Mouse (Mus musculus) cerebellum, adult 2 months (tissue): ENCODE measurements around the gene Galnt7. TPM values are rescaled to one million over a fixed set of nuclear protein-coding genes. Genes with fewer than 3 reads are reported as not detected.

Experiments
- DNase-seq, 2 experiments: peaks; one replicate each; pipeline ENCODE4 v3.0.0; 2021
- H3K27ac ChIP-seq: fragments of 200-500 bp; 2 replicates; pipeline ENCODE4 v1.5.1; 2012; ENCODE audit warnings: low read length, control low read depth, inconsistent platforms; ENCODE audit not compliant: insufficient read depth
- H3K27me3 ChIP-seq: fragments of 200-500 bp; 2 replicates; pipeline ENCODE4 v1.6.1; 2012; ENCODE audit warnings: inconsistent platforms, mild to moderate bottlenecking, low read length, moderate library complexity; ENCODE audit not compliant: control insufficient read depth, insufficient read depth
- H3K4me1 ChIP-seq: fragments of 200-500 bp; 2 replicates; pipeline ENCODE4 v1.6.1; 2011; ENCODE audit warnings: low read length; ENCODE audit not compliant: control insufficient read depth, insufficient read depth
- H3K4me3 ChIP-seq: fragments of 200-500 bp; replicated peaks from 2 replicates; pipeline ENCODE3; 2011; ENCODE audit warnings: mild to moderate bottlenecking, low read depth, low read length, control low read depth; ENCODE audit not compliant: insufficient read depth
- CTCF ChIP-seq: fragments of 200-500 bp; IDR thresholded peaks from 2 replicates; pipeline ENCODE4 v1.5.1; 2011; ENCODE audit warnings: low read depth, mild to moderate bottlenecking, control low read depth, low read length, moderate library complexity, borderline replicate concordance; ENCODE audit not compliant: insufficient read depth
- POLR2A ChIP-seq: fragments of 200-500 bp; IDR thresholded peaks from 2 replicates; pipeline ENCODE4 v1.6.1; 2011; ENCODE audit warnings: low read length, control low read depth, borderline replicate concordance; ENCODE audit not compliant: insufficient read depth
- WGBS: fragments of 180-500 bp; shearing (Covaris S2); methylation state at CpG from one replicate; pipeline ENCODE4 v1.1.7; 2018; 5-methylcytosine and 5-hydroxymethylcytosine counted together
- polyA plus RNA-seq: library from polyadenylated mRNA; depleted of rRNA; stranded (reverse); fragments of >200 nt; gene quantifications from 2 replicates; pipeline ENCODE4 v1.2.3, GENCODE M21; 2012

Gene Galnt7
- polyA plus RNA-seq, 1 experiment: 20.9 TPM

DNA sequence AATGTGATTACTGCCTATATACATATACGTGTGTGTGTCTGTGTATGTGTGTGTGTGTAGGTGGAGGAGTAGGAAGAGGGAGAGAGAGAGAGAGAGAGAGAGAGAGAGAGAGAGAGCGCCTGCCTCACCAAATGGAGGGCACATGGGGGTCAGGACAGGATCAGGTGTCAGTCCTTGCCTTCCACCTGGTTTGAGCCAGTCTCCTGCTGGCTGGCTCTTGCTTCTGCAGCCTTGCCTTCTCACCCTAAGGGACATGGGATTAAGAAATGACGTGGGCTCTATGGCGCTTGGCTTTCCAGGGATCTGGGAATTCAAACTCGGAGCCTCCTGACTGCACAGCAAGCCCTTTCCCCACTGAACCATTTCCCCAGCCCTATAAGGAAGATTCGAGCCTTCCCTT is 13.9 kb downstream of the Galnt7 start:
- TF ChIP-seq POLR2A (no peak), CTCF (no peak)
- no peak for DNase-seq
- H3K27me3 ChIP-seq: no peaks in the 10 kb centered on the region
- 62% methylated on average over 6 of the region's 6 CpGs for WGBS
- no peak overlapping the region for H3K4me3 ChIP-seq
- H3K27ac ChIP-seq: no peak overlapping the region
- peaks cover 22% of the 10 kb centered on the region for H3K4me1 ChIP-seq

DNA sequence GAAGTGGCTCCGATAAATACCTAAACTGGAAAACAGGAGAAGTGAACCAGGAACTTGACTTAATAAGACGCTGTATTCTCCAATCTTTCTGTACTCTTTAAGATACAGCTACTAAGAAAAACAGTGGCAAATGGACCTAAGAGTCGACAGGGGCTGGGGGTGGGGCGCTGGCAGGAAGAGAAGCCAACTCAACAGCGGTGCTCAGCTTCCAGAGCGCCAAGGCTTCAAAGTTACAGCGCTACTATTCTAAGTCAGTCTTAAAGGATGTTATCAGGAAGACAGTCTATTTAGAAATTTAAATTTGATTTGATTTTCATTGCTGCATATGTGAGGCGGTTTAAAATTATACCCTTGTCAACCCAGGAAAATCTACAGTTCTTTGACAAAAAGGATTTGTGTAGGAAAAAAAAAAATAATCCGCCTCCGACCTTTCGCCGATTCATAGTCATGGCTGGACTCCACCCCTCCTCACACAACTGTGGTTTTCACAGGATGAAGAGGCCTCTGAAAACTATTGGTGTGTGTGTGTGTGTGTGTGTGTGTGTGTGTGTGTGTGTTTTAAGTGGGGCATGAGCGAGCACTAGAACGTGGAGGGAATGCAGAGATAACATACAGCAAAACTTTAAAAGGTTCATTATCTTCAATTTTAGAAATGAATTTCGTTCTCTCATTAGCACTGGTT is 15.1 kb downstream of the Galnt7 start:
- H3K4me1 ChIP-seq: peaks cover 17% of the 10 kb centered on the region
- H3K27me3 ChIP-seq: no peaks in the 10 kb centered on the region
- H3K27ac ChIP-seq: no peak overlapping the region
- no peak for DNase-seq
- no peak overlapping the region for H3K4me3 ChIP-seq
- WGBS: 89% methylated on average over 15 of the region's 15 CpGs
- TF ChIP-seq POLR2A (no peak), CTCF (no peak)

GRCm38 (mm10) chr8:57636698-57637097 is 16.1 kb downstream of the Galnt7 start:
- Histone ChIP-seq H3K4me1 (peaks cover 11% of the 10 kb centered on the region), H3K4me3 (no peak overlapping the region), H3K27ac (no peak overlapping the region), H3K27me3 (no peaks in the 10 kb centered on the region)
- 61% methylated on average over 11 of the region's 11 CpGs for WGBS
- no peak for DNase-seq
- TF ChIP-seq POLR2A (no peak), CTCF (no peak)

- H3K4me1 ChIP-seq: peaks cover 9% of the 10 kb centered on the region
- no peak for DNase-seq
- H3K4me3 ChIP-seq: no peak overlapping the region
- TF ChIP-seq POLR2A (no peak), CTCF (no peak)
- no peak overlapping the region for H3K27ac ChIP-seq
- WGBS: 67% methylated on average over 3 of the region's 3 CpGs
- H3K27me3 ChIP-seq: no peaks in the 10 kb centered on the region
Measured at GRCm38 (mm10) chr8:57636281-57636680, 16.6 kb downstream of the Galnt7 start.

DNA sequence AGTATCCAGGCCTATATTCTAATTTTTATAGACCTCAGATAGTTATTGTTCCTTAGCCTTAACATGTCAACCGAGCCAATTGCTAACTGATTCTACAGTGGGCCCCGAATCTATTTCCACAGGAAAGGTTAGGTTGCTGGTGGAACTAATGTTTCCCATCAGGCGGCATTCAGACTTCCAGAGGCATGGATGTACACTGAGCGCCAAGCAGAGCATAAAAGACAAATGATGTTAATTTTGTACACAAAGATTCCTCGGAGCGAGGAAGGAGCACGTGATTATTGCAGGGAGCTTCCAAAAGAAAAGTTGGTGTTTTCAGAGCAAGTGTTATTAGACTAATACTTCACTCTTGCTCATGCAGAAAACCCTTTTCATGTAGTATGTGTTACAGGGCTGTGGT is 21.1 kb downstream of the Galnt7 start:
- no peak for DNase-seq
- TF ChIP-seq POLR2A (no peak), CTCF (no peak)
- H3K4me1 ChIP-seq: peaks cover 4% of the 10 kb centered on the region
- H3K27me3 ChIP-seq: no peaks in the 10 kb centered on the region
- no peak overlapping the region for H3K4me3 ChIP-seq
- no peak overlapping the region for H3K27ac ChIP-seq
- 84% methylated on average over 7 of the region's 7 CpGs for WGBS

- H3K4me1 ChIP-seq: peaks cover 4% of the 10 kb centered on the region
- TF ChIP-seq CTCF (no peak), POLR2A (no peak)
- 89% methylated on average over 8 of the region's 8 CpGs for WGBS
Measured at GRCm38 (mm10) chr8:57630148-57630547, 22.7 kb downstream of the Galnt7 start.

GRCm38 (mm10) chr8:57628787-57629664 is 23.8 kb downstream of the Galnt7 start:
- no peaks in the 10 kb centered on the region for H3K27me3 ChIP-seq
- H3K27ac ChIP-seq: no peak overlapping the region
- 86% methylated on average over 6 of the region's 6 CpGs for WGBS
- no peak for DNase-seq
- peaks cover 4% of the 10 kb centered on the region for H3K4me1 ChIP-seq
- no peak for TF ChIP-seq POLR2A
- TF ChIP-seq CTCF: no peak
- no peak overlapping the region for H3K4me3 ChIP-seq

More at GRCm38 (mm10) chr8:57630148-57630547, 22.7 kb downstream of the Galnt7 start:
- no peak for DNase-seq
- Histone ChIP-seq H3K27me3 (no peaks in the 10 kb centered on the region), H3K4me3 (no peak overlapping the region), H3K27ac (no peak overlapping the region)
